Mouse (Mus musculus) retina, postnatal 1 day (tissue): Measurements from ENCODE around the gene Rufy3.

Source experiments
- DNase-seq: peaks from one replicate; pipeline ENCODE4 v3.0.0-alpha.2; 2012

The Rufy3 gene

DNA sequence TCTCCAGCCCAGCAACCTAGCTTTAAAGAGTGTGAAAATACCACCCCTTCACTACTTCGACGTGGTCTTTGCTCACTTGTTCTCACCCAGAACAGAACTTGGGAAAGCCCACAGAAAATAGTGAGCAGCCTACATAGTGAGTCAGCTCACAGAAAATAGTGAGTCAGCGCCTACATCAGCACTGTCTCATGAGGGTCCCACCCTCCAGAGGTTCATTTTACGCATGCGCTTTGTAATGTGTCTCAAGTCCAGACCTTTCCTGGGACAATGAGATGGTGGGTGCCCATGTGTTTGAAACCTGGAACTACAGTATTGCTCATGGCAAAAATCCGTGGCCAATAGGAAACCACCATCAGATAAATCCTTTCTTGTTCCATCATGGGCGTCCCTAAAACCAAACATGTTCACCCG, 123.2 kb downstream of the Rufy3 start:
- no peak for DNase-seq

DNA sequence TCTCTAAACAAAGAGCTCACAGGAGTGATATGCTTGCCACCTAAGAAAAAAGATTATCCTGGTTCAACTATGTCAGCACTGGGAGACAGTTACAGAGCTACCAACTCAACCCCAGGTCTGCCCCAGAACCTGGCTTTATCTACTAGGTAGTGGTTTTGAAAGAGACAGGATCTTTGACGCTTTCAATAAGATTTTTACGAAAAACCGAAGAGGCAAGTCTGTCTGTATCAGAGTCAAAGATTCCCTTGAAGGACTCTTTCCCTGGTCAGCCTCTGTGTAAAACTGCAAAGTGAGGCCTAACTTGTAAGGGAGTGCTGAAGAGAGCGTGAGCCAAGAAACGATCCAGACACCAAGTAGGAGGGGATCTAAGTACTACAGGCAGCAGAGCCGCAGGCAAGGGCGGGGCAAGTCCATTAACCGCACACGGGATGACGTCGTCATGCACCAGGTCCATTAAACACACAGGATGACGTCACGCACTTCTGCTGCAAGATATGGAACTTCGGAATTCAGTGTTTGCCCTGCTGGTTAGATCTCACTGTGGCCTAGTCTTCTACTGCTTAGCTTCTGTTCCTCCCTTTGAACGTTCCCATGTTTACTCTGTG, 123.8 kb downstream of the Rufy3 start:
- DNase-seq: no peak

DNA sequence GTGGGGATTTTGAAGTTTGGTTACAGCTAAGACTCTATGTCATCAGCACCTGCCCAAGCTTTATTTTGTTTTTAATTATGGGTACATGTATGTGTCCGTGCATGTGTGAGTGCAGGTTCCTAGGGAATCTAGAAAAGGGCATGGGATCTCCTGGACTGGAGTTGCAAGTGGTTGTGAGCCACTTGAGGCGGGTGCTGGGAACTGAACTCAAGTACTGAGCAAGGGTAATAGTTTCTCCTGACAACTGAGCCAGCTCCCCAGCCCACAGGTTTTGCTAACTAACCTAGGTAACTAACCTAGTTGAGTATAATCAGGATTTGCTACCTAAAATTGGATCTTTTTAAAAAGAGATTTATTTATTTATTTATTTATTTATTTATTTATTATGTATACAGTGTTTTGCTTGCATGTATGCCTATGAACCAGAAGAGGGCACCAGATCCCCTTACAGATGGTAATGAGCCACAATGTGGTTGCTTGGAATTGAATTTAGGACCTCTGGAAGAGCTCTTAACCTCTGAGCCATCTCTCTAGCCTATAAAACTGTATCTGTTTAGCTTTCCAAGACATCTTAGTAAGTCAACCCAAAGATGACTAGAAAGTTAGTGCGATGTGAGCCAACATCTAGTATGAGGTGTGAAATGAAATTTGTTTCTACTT, 124.6 kb downstream of the Rufy3 start:
- peak; percentile 74 for DNase-seq

DNA sequence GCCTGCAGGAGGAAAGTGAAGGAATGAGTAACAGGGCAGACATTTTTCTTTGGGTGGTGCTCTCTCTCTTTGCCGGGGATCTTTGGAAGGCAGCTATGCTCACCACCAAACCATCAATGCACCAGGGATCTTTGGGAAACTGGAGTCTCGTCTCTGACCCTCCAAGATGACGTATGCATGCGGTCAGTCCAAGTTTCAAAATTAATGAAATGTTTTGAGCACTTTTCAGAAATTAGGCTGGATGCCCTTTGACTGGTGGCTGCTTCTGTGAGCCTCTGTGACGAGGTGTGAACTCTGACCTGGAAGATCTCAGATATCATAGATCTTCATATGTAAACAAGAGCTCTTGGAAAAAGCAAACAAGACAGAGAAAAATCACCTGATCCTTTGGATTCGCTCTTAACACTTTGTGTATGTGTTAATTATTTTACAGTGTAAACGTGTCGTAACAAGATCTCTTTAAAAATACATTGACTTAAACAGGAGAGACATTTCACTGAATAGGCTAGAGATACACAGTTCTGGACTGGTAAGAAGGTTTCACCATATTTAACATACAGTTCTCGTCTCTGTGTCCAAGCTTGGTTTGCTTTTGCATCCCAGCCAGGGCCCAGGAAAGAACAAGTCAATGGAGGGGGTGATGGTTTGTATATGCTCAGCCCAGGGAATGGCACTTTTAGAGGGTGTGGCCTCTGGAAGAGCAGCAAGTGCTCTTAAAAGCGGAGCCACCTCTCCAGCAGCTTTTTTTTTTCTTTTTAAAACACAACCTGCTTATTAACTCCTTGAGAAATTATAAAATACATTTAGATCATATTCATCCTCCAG, 126.1 kb downstream of the Rufy3 start:
- DNase-seq: no peak

DNA sequence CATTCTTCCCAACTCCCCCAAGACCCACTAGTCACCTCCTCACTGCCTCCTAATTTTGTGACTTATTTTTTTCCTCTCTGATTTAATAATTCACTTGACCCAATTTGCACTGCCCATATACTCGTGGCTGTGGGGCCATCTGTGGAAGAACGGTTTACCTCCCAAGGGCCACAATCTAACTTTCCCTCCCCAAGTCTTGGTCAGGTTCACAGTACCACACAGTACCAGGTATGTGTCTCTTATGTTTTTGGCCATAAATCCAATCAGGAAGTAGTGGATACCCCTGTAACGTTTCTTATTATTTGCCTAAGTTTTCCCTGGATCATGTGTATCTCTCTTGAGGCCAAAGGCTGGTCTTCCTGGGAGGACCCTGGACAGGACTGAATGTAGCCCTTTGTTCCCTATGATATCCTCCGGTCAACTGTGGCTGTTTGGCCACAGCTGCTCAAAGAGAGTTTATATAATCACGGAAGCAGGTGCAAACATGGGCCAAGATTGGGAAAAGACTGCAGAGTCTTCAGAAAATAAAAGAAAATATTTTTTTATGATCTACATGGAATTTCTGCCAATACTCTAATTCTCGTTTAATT, 126.8 kb downstream of the Rufy3 start:
- no peak for DNase-seq

DNA sequence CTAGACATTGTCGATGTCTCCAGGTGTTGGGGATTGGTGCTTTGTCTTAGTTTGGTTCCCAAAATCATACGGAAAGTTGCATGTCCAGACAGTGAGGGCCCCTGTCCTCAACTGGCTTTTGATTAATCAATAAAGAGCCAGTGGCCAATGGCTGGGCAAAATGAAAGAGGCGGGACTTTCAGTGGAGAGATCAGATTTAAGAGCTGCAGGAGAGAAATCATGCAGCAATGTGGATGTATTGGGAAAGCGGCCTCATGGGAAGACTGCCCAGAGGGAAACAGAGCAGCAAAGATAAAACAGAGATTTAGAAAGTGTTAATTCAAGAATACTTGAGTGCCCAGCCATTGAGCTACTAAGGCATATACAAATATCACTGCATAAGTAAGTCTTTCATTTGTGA, 127.7 kb downstream of the Rufy3 start:
- DNase-seq: no peak

DNA sequence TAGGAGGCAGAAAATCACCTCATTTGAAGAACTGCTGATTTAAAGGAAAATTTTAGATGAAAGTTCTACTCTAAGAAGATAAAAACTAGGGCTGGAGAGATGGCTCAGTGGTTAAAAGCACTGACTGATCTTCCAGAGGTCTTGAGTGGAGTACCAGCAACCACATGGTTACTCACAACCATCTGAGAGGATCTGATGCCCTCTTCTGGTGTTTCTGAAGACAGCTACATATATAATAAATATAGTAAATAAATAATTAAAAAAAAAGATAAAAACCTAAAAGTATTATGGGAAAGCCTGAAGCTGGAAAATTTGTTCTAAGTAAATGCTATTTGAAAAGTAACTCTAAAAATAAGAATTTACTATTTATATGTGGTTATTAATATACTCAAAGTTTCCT, 128.2 kb downstream of the Rufy3 start:
- DNase-seq: no peak

DNA sequence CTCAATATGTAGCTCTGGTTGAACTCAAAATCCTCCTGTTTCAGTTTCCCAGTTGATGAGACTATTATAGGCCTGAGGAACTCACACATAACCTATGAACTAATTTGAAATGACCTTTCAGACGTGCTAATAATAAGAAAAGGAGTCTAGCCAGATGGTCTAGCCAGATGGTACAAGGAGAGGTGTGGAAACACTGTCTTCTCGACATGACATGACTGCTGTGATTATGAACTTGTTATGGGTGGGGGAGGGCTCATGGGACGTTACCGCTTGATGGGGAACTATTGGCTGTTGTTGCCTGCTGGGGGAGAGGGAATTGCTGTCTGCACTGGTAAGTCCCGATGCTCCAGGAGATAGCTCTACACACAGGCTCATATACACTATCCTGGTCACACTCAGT, 132.5 kb downstream of the Rufy3 start:
- DNase-seq: no peak

DNA sequence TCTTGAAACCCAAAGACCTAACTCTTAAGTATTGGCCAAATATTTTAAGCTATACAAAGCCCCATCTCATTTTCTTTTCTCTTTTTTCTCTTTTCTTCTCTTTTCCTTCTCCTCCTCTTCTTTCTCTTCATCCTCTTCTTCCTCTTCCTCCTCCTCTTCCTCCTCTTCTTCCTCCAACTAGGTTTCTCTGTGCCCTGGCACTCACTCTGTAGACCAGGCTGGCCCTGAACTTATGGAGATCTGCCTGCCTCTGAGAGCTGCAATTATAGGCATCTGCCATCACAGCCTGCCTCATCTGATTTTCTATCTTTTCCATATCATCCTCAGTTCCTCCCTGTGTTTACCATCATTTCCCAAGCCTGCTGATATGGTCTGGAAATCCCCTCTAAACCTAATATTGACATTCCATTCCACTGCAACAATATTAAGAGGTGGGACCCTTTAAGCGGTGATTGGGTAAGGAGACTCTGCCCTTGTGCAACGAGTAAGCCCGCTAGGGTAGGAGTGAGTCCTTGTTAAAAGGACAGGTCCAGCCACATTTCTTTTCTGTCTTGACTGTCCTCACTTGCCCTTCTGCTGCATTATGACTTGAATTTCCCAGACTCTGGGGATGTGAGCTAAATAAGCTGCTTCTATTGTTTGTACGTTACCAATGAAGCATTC, 134.5 kb downstream of the Rufy3 start:
- no peak for DNase-seq
